ENCODE assay signal across 22 mouse cellular contexts in genomic region chr12:109946179-109946578, GRCm38 (mm10).
DNase-seq lines count a peak whose midpoint lies in the region; ATAC-seq and TF ChIP-seq lines count a peak whose summit lies in the region.
"Had no signal": no experiment of that assay in that cellular context is flagged by ENCODE, and none has a peak within 500 bp of the region (broad histone marks: within the 10 kb centered on the region; RNA-seq: fewer than 3 reads in every experiment).

No protein-coding gene starts in this region.

- no peak overlapping the region for H3K4me2 ChIP-seq in lung, embryonic 16.5 days (ENCODE audit: low read depth, low read length)
- H3K4me2 ChIP-seq in stomach, embryonic 15.5 days = no peak overlapping the region
- H3K4me2 ChIP-seq: embryonic facial prominence, embryonic 12.5 days; heart, embryonic 15.5 days; hindbrain, embryonic 15.5 days; limb, embryonic 13.5 days; liver, embryonic 12.5 days; neural tube, embryonic 15.5 days had no signal

- intact Hi-C loops in heart, postnatal 25 days (cut with DNase I) = no loop called here

- TF ChIP-seq CTCF in ES-Bruce4 (IDR thresholded peaks at IDR 0.05; ENCODE audit: low read depth, low read length) = no peak

- peak; percentile 63 for ATAC-seq in lung, embryonic 16.5 days (ENCODE audit: low read depth)
- peak; percentile 15; the same call in 1 of the 2 replicates for ATAC-seq in stomach, embryonic 15.5 days (ENCODE audit: insufficient read depth, low FRiP score, low read depth)
- ATAC-seq: forebrain, embryonic 14.5 days; liver, embryonic 12.5 days had no signal

- H3K36me3 ChIP-seq in lung, embryonic 16.5 days (ENCODE audit: control insufficient read depth, insufficient read depth, low read length) = no peaks in the 10 kb centered on the region
- H3K36me3 ChIP-seq in ES-Bruce4 (ENCODE audit: control insufficient read depth, insufficient read depth, low read length, poor library complexity, severe bottlenecking) = no peaks in the 10 kb centered on the region
- no peaks in the 10 kb centered on the region for H3K36me3 ChIP-seq in embryonic facial prominence, embryonic 10.5 days (replicated peaks)
- no peaks in the 10 kb centered on the region for H3K36me3 ChIP-seq in stomach, embryonic 15.5 days
- H3K36me3 ChIP-seq: embryonic facial prominence, embryonic 12.5 days; heart, embryonic 15.5 days; hindbrain, embryonic 15.5 days; limb, embryonic 13.5 days; liver, embryonic 12.5 days; neural tube, embryonic 15.5 days had no signal

- H3K27me3 ChIP-seq in lung, embryonic 16.5 days (ENCODE audit: control insufficient read depth, insufficient read depth, low read depth, low read length) = no peaks in the 10 kb centered on the region; the same call in 1 of the 2 replicates
- no peaks in the 10 kb centered on the region for H3K27me3 ChIP-seq in ES-Bruce4 (ENCODE audit: control insufficient read depth, insufficient read depth, low read length, poor library complexity, severe bottlenecking)
- H3K27me3 ChIP-seq in embryonic facial prominence, embryonic 10.5 days (replicated peaks; ENCODE audit: low read depth, poor library complexity, severe bottlenecking) = peaks cover 24% of the 10 kb centered on the region
- no peaks in the 10 kb centered on the region for H3K27me3 ChIP-seq in stomach, embryonic 15.5 days (replicated peaks)
- H3K27me3 ChIP-seq: hindbrain, embryonic 15.5 days; liver, embryonic 12.5 days had no signal

- no peak for DNase-seq in lung, postnatal 25 days (ENCODE audit: low spot score)
- DNase-seq in embryonic facial prominence, embryonic 10.5 days (ENCODE audit: low spot score) = no peak
- no peak for DNase-seq in heart, postnatal 25 days (ENCODE audit: low spot score)
- DNase-seq in spleen, adult 12 weeks (ENCODE audit: low spot score) = no peak
- DNase-seq: adrenal gland, postnatal 36 days; cerebellum, postnatal 10 days; heart, postnatal 4 days; kidney, adult 18-20 months; layer of hippocampus, adult 9-11 months; lung, adult 2 months; thymus, postnatal 36 days had no signal

- peaks cover 6% of the 10 kb centered on the region for H3K4me1 ChIP-seq in lung, embryonic 16.5 days (replicated peaks; ENCODE audit: control insufficient read depth, insufficient read depth, low read length)
- peaks cover 14% of the 10 kb centered on the region for H3K4me1 ChIP-seq in ES-Bruce4 (ENCODE audit: control insufficient read depth, insufficient read depth, low read length)
- H3K4me1 ChIP-seq in embryonic facial prominence, embryonic 10.5 days = peaks cover 51% of the 10 kb centered on the region
- H3K4me1 ChIP-seq in stomach, embryonic 15.5 days = peaks cover 30% of the 10 kb centered on the region
- H3K4me1 ChIP-seq: heart, embryonic 15.5 days had no signal

- no peak overlapping the region for H3K9ac ChIP-seq in lung, embryonic 16.5 days (ENCODE audit: low read length)
- H3K9ac ChIP-seq in ES-Bruce4 (ENCODE audit: low read depth, poor library complexity, severe bottlenecking) = no peak overlapping the region
- H3K9ac ChIP-seq in stomach, embryonic 15.5 days = no peak overlapping the region
- H3K9ac ChIP-seq: embryonic facial prominence, embryonic 12.5 days; heart, embryonic 15.5 days; hindbrain, embryonic 15.5 days; limb, embryonic 13.5 days; liver, embryonic 12.5 days; neural tube, embryonic 15.5 days had no signal

- no peak overlapping the region for H3K27ac ChIP-seq in lung, embryonic 16.5 days (ENCODE audit: low read length)
- H3K27ac ChIP-seq in ES-Bruce4 (ENCODE audit: insufficient read depth, low read length) = peak overlapping the region; percentile 99; the same call in 1 of the 2 replicates
- H3K27ac ChIP-seq in embryonic facial prominence, embryonic 10.5 days (replicated peaks) = peak overlapping the region; percentile 82
- H3K27ac ChIP-seq in stomach, embryonic 15.5 days = peak overlapping the region; percentile 80
- H3K27ac ChIP-seq: embryonic facial prominence, embryonic 12.5 days; heart, embryonic 15.5 days; hindbrain, embryonic 15.5 days; kidney, postnatal 0 days; limb, embryonic 13.5 days; liver, embryonic 12.5 days; neural tube, embryonic 15.5 days had no signal

- no peak overlapping the region for H3K4me3 ChIP-seq in lung, embryonic 16.5 days (ENCODE audit: low read length)
- H3K4me3 ChIP-seq in ES-Bruce4 (ENCODE audit: low read depth, low read length) = no peak overlapping the region
- H3K4me3 ChIP-seq in embryonic facial prominence, embryonic 10.5 days = no peak overlapping the region
- H3K4me3 ChIP-seq in stomach, embryonic 15.5 days (replicated peaks) = no peak overlapping the region
- H3K4me3 ChIP-seq: embryonic facial prominence, embryonic 12.5 days; heart, embryonic 15.5 days; hindbrain, embryonic 15.5 days; limb, embryonic 13.5 days; liver, embryonic 12.5 days; neural tube, embryonic 15.5 days had no signal

- TF ChIP-seq POLR2A in ES-Bruce4 (IDR thresholded peaks at IDR 0.05; ENCODE audit: insufficient read depth, low read length) = no peak

- peaks cover 5% of the 10 kb centered on the region; the same call in 1 of the 2 replicates for H3K9me3 ChIP-seq in lung, embryonic 16.5 days (ENCODE audit: control insufficient read depth, low read length)
- peaks cover 11% of the 10 kb centered on the region for H3K9me3 ChIP-seq in ES-Bruce4 (replicated peaks; ENCODE audit: control insufficient read depth, insufficient read depth, low read length, poor library complexity, severe bottlenecking)
- H3K9me3 ChIP-seq in embryonic facial prominence, embryonic 10.5 days = no peaks in the 10 kb centered on the region
- no peaks in the 10 kb centered on the region for H3K9me3 ChIP-seq in stomach, embryonic 15.5 days
- H3K9me3 ChIP-seq: embryonic facial prominence, embryonic 12.5 days; heart, embryonic 15.5 days; hindbrain, embryonic 15.5 days; liver, embryonic 12.5 days; neural tube, embryonic 15.5 days had no signal

- no peak for TF ChIP-seq EP300 in ES-Bruce4 (IDR thresholded peaks at IDR 0.05; ENCODE audit: insufficient read depth, low read depth, low read length)

- 46% methylated on average over 3 of the region's 3 CpGs for WGBS in lung, embryonic 16.5 days
- 85% methylated on average over 3 of the region's 3 CpGs for WGBS in embryonic facial prominence, embryonic 10.5 days
- 49% methylated on average over 3 of the region's 3 CpGs for WGBS in stomach, embryonic 15.5 days
